Mouse (Mus musculus) embryonic facial prominence, embryonic 12.5 days (tissue): ENCODE measurements around the gene Pfdn2. TPM values are rescaled to one million over a fixed set of nuclear protein-coding genes. Genes with fewer than 3 reads are reported as not detected.
A peak's percentile ranks its signal among the peaks of the same experiment; 100 is the strongest.

Experiments
- ATAC-seq: fragments of 200-750 bp; cut with Nextera tagmentation; 2 replicates; pipeline ENCODE4 v1.8.0; 2017; ENCODE audit not compliant: insufficient number of reproducible peaks, insufficient read depth, low FRiP score, low TSS enrichment
- H3K27ac ChIP-seq: fragments of 300-500 bp; sonication (generic); 2 replicates; pipeline ENCODE4 v1.5.1; 2016; ENCODE audit warnings: mild to moderate bottlenecking
- H3K27me3 ChIP-seq: fragments of 300-500 bp; sonication (generic); 2 replicates; pipeline ENCODE4 v1.6.1; 2016; ENCODE audit warnings: mild to moderate bottlenecking, moderate library complexity
- H3K36me3 ChIP-seq: fragments of 300-500 bp; sonication (generic); 2 replicates; pipeline ENCODE4 v1.6.1; 2016; ENCODE audit warnings: mild to moderate bottlenecking
- H3K4me1 ChIP-seq: fragments of 300-500 bp; sonication (generic); 2 replicates; pipeline ENCODE4 v1.6.1; 2016
- H3K4me2 ChIP-seq: fragments of 300-500 bp; sonication (generic); replicated peaks from 2 replicates; pipeline ENCODE4 v1.6.1; 2016; ENCODE audit warnings: mild to moderate bottlenecking, moderate library complexity
- H3K4me3 ChIP-seq: fragments of 300-500 bp; sonication (generic); 2 replicates; pipeline ENCODE4 v1.5.1; 2016; ENCODE audit warnings: mild to moderate bottlenecking
- H3K9ac ChIP-seq: fragments of 300-500 bp; sonication (generic); 2 replicates; pipeline ENCODE4 v1.6.1; 2016; ENCODE audit warnings: mild to moderate bottlenecking, moderate library complexity
- H3K9me3 ChIP-seq: fragments of 300-500 bp; sonication (generic); 2 replicates; pipeline ENCODE4 v1.6.1; 2016; ENCODE audit warnings: mild to moderate bottlenecking, moderate library complexity
- WGBS: fragments of 180-500 bp; shearing (Covaris S2); methylation state at CpG from one replicate; pipeline ENCODE4 v1.1.7; 2016; 5-methylcytosine and 5-hydroxymethylcytosine counted together
- polyA plus RNA-seq: library from polyadenylated mRNA; unstranded; fragments of >200 nt; fragmentation: Nextera tagmentation; extraction: Ambion mirVana; gene quantifications from 2 replicates; pipeline ENCODE4 v1.2.1, GENCODE M21; 2016

Pfdn2 gene
- polyA plus RNA-seq, 1 experiment from 2014 or later = 127 TPM

DNA sequence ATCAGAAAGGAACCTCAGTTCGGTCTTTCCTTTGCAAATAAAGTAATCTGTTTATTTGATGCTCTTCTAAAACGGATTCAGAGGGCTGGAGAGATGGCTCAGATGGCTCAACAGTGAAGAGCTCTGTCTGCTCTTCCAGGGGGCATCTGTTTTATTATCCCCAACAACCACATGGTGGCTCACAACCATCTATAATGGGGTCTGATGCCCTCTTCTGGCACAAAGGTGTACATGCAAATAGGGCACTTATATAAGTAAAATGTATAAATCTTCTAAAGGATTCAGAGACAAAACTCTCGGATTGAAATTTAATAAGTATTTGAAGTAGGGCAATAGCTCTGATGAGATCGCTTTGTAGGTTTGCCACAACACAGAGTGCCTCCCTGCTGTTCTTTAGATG lies 13.0 kb downstream of the Pfdn2 start:
- H3K9me3 ChIP-seq = no peaks in the 10 kb centered on the region
- no peak for ATAC-seq

GRCm38 (mm10) chr1:171360253-171360652 lies 14.8 kb downstream of the Pfdn2 start:
- Histone ChIP-seq H3K9me3 (no peaks in the 10 kb centered on the region), H3K4me3 (peak overlapping the region; percentile 52), H3K27ac (0 out of 2 replicates have a peak overlapping the region, but pooled peaks have one; percentile 26), H3K4me1 (peaks cover 11% of the 10 kb centered on the region; the same call in 1 of the 2 replicates), H3K4me2 (peak overlapping the region; percentile 72), H3K9ac (peak overlapping the region; percentile 67), H3K27me3 (no peaks in the 10 kb centered on the region), H3K36me3 (peaks cover 20% of the 10 kb centered on the region)
- ATAC-seq = peak; percentile 54; the same call in 1 of the 2 replicates
- WGBS = 7% methylated on average over 22 of the region's 26 CpGs

More for the DNA sequence above, 13.0 kb downstream of the Pfdn2 start:
- WGBS = 74% methylated on average over 4 of the region's 4 CpGs
- Histone ChIP-seq H3K27me3 (no peaks in the 10 kb centered on the region), H3K9ac (no peak overlapping the region), H3K4me2 (no peak overlapping the region), H3K4me3 (no peak overlapping the region), H3K27ac (no peak overlapping the region), H3K36me3 (peaks cover 20% of the 10 kb centered on the region), H3K4me1 (peaks cover 11% of the 10 kb centered on the region; the same call in 1 of the 2 replicates)

DNA sequence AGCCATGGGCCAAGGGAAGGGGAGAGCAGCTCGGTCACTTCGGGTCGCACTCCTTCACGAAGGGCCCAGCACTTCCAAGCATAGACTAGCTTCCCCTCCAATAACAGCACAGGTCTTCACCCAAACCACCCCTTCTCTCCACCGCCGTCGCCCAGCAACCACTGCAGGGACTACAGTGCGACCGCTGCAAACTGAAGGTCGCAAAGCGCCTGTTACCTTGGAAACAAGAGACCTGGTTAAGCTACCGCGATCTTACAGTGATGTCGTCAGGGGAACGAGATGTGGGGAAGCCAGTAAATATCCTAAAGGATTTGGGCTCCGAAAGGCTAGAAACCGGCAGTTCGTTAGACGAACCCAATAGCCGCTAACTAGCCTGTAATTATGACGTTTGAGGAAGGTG lies 15.2 kb downstream of the Pfdn2 start, which contains the start of gene Klhdc9:
Gene Klhdc9 (minus strand): TSS at position 143 of the 400 bp plus-strand sequence.
- no peaks in the 10 kb centered on the region for H3K27me3 ChIP-seq
- H3K9me3 ChIP-seq = no peaks in the 10 kb centered on the region
- peaks cover 20% of the 10 kb centered on the region for H3K36me3 ChIP-seq
- under 1% methylated on average over 21 of the region's 21 CpGs for WGBS
- peak within 1 kb of the TSS; percentile 72 for H3K4me2 ChIP-seq
- H3K4me3 ChIP-seq = peak within 1 kb of the TSS; percentile 52
- H3K9ac ChIP-seq = peak within 1 kb of the TSS; percentile 67
- peak within 1 kb of the TSS; percentile 63; the same call in 1 of the 2 replicates for H3K27ac ChIP-seq
- peaks cover 11% of the 10 kb centered on the region; the same call in 1 of the 2 replicates for H3K4me1 ChIP-seq
- peak; percentile 92 for ATAC-seq

- peaks cover 11% of the 10 kb centered on the region; the same call in 1 of the 2 replicates for H3K4me1 ChIP-seq
- no peaks in the 10 kb centered on the region for H3K27me3 ChIP-seq
- H3K4me2 ChIP-seq = peak overlapping the region; percentile 72
- no peak; the same call in 1 of the 2 replicates for ATAC-seq
- peak overlapping the region; percentile 63; the same call in 1 of the 2 replicates for H3K27ac ChIP-seq
- WGBS = 23% methylated on average over 16 of the region's 16 CpGs
- peaks cover 18% of the 10 kb centered on the region for H3K36me3 ChIP-seq
- peak overlapping the region; percentile 52 for H3K4me3 ChIP-seq
- no peaks in the 10 kb centered on the region for H3K9me3 ChIP-seq
- peak overlapping the region; percentile 67 for H3K9ac ChIP-seq
Measured at GRCm38 (mm10) chr1:171361106-171362103, 15.9 kb downstream of the Pfdn2 start.

GRCm38 (mm10) chr1:171365934-171366333 lies 20.5 kb downstream of the Pfdn2 start:
- Histone ChIP-seq H3K27me3 (0 out of 2 replicates have a peak, but pooled peaks cover 4% of the 10 kb centered on the region), H3K9ac (no peak overlapping the region), H3K4me2 (no peak overlapping the region), H3K9me3 (no peaks in the 10 kb centered on the region), H3K4me3 (no peak overlapping the region), H3K4me1 (peaks cover 6% of the 10 kb centered on the region; the same call in 1 of the 2 replicates), H3K27ac (no peak overlapping the region), H3K36me3 (no peaks in the 10 kb centered on the region)
- ATAC-seq = no peak
- 66% methylated on average over 7 of the region's 7 CpGs for whole genome bisulfite sequencing

DNA sequence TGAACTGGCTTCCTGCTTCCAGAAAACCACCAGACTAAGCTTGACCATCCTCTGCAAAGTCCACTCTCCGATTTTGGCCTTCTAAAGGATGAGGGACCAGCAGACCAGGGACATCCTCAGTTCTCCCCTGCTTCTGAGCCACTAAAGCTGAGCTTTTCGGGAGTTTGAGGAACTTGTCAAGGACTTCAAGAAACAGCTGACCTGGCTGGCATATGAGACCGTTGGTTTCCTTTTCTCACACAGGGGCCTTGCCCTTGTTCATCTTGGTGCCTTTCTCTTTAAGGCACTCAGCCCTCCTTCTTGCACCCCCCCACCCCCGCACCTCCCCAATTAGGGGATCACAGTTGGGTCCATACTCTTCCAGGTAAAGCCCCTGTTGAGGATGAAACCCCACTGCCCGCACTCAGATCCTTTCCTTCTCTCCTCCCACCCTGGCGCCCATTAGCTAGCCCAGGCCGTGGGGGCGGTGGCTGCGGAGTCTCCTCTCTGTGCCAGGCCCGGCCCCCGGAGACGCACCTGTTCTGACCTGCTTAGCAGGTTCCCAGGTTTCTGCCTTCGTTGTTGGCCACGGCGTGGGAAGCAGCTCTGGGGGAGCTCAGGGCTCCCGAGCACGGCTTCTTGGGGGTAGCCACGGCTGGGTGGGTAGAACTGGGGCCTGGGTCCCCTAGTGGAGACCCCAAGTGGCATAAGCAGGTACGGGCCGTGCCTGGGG lies 24.5 kb downstream of the Pfdn2 start, which contains the start of gene Nectin4:
Gene Nectin4 (plus strand): TSS at position 255 of the 712 bp plus-strand sequence.
- no peaks in the 10 kb centered on the region for H3K9me3 ChIP-seq
- no peak within 1 kb of the TSS for H3K27ac ChIP-seq
- 35% methylated on average over 20 of the region's 20 CpGs for WGBS
- H3K4me1 ChIP-seq = peaks cover 8% of the 10 kb centered on the region
- H3K4me3 ChIP-seq = peak within 1 kb of the TSS; percentile 15; the same call in 1 of the 2 replicates
- no peak for ATAC-seq
- H3K27me3 ChIP-seq = 0 out of 2 replicates have a peak, but pooled peaks cover 4% of the 10 kb centered on the region
- no peak within 1 kb of the TSS for H3K9ac ChIP-seq
- peak within 1 kb of the TSS; percentile 9; the same call in 1 of the 2 replicates for H3K4me2 ChIP-seq
- H3K36me3 ChIP-seq = no peaks in the 10 kb centered on the region

GRCm38 (mm10) chr1:171372880-171373279 lies 27.4 kb downstream of the Pfdn2 start:
- Histone ChIP-seq H3K4me3 (no peak overlapping the region), H3K27ac (no peak overlapping the region), H3K4me1 (peaks cover 12% of the 10 kb centered on the region), H3K9ac (no peak overlapping the region), H3K4me2 (no peak overlapping the region), H3K36me3 (no peaks in the 10 kb centered on the region), H3K9me3 (no peaks in the 10 kb centered on the region), H3K27me3 (0 out of 2 replicates have a peak, but pooled peaks cover 4% of the 10 kb centered on the region)
- WGBS = 19% methylated on average over 3 of the region's 3 CpGs
- no peak for ATAC-seq

DNA sequence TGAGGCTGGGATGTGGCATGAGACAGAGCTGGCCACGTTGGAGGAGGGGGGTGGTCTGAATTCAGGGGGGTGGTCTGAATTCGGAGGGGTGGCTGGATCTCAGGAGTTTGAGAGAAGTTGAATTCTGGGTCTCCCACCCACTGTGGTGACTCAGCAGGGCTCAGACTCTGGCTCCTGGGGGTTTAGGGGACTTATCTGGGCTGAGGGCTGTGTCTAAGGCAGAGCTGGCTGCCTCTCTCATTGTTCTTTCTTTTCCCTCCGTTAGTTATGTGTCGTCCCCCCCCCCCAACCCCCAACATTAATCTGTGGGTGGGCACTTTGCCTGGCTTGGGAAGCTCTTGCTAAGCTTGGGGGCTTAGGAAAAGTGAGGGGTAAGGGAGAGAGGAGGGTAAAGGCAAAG lies 28.5 kb downstream of the Pfdn2 start:
- H3K27me3 ChIP-seq = 0 out of 2 replicates have a peak, but pooled peaks cover 4% of the 10 kb centered on the region
- H3K9me3 ChIP-seq = no peaks in the 10 kb centered on the region
- WGBS = 0% methylated on average over 4 of the region's 4 CpGs
- ATAC-seq = no peak
- H3K36me3 ChIP-seq = no peaks in the 10 kb centered on the region
- 0 out of 2 replicates have a peak overlapping the region, but pooled peaks have one; percentile 12 for H3K27ac ChIP-seq
- no peak overlapping the region for H3K4me2 ChIP-seq
- H3K4me3 ChIP-seq = no peak overlapping the region
- peaks cover 12% of the 10 kb centered on the region for H3K4me1 ChIP-seq
- H3K9ac ChIP-seq = no peak overlapping the region

- no peak overlapping the region for H3K9ac ChIP-seq
- H3K27me3 ChIP-seq = peaks cover 13% of the 10 kb centered on the region
- H3K27ac ChIP-seq = no peak overlapping the region
- no peak overlapping the region for H3K4me3 ChIP-seq
- peak; percentile 32; the same call in 1 of the 2 replicates for ATAC-seq
- 35% methylated on average over 9 of the region's 9 CpGs for WGBS
- H3K4me2 ChIP-seq = no peak overlapping the region
- peaks cover 20% of the 10 kb centered on the region for H3K4me1 ChIP-seq
- H3K36me3 ChIP-seq = no peaks in the 10 kb centered on the region
- no peaks in the 10 kb centered on the region for H3K9me3 ChIP-seq
Measured at GRCm38 (mm10) chr1:171375646-171376097, 30.2 kb downstream of the Pfdn2 start.

DNA sequence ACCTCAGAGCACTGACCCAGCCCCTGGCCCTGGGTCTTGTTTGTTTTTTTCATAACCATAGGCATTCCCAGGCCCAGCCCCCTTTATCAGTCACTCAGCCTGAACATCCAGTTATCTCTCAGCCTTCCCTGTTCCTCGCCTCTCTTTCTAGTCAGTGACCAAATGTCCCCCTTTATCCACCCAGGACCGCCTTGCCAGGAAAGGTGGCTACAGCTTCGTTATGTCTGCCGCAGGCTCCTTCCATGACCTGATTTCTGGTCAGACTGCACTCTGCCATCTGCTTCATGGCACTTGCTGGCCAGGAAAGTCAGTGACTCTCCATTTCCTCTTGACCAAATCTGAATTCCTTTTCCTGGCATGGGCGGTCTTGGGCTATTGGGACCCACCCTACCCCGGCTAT lies 32.8 kb downstream of the Pfdn2 start:
- Histone ChIP-seq H3K9ac (no peak overlapping the region), H3K36me3 (no peaks in the 10 kb centered on the region), H3K4me1 (peaks cover 19% of the 10 kb centered on the region), H3K4me2 (no peak overlapping the region), H3K4me3 (no peak overlapping the region), H3K27me3 (peaks cover 13% of the 10 kb centered on the region), H3K9me3 (no peaks in the 10 kb centered on the region), H3K27ac (no peak overlapping the region)
- ATAC-seq = no peak
- 86% methylated on average over 6 of the region's 6 CpGs for WGBS
